Mouse (Mus musculus): Measurements from ENCODE around the gene Vps16. TPM values are rescaled to one million over a fixed set of nuclear protein-coding genes. Genes with fewer than 3 reads are reported as not detected.

The Vps16 gene
- polyA plus RNA-seq, 1 experiment from 2014 or later, result 105 TPM

GRCm38 (mm10) chr2:130412775-130413174 is 11.4 kb upstream of the Vps16 start:
- H3K9ac ChIP-seq (ENCODE audit: low read depth, low read length), result no peak overlapping the region
- H3K36me3 ChIP-seq (ENCODE audit: control insufficient read depth, insufficient read depth, low read length), result no peaks in the 10 kb centered on the region
- no peaks in the 10 kb centered on the region for H3K27me3 ChIP-seq (replicated peaks; ENCODE audit: control insufficient read depth, insufficient read depth, low read length)
- WGBS, result 81% methylated on average over 3 of the region's 3 CpGs
- no peak overlapping the region for H3K27ac ChIP-seq (ENCODE audit: low read depth, low read length)
- H3K9me3 ChIP-seq (ENCODE audit: control insufficient read depth, low read length), result no peaks in the 10 kb centered on the region
- no peak overlapping the region for H3K4me3 ChIP-seq (ENCODE audit: low read length)
- no peak overlapping the region for H3K4me2 ChIP-seq (ENCODE audit: low read length)
- ATAC-seq, result no peak
- H3K4me1 ChIP-seq (ENCODE audit: control insufficient read depth, insufficient read depth, low read depth, low read length), result no peaks in the 10 kb centered on the region

- ATAC-seq, result no peak
- 71% methylated on average over 6 of the region's 6 CpGs for WGBS
Measured at GRCm38 (mm10) chr2:130414094-130414856, 9.9 kb upstream of the Vps16 start.

DNA sequence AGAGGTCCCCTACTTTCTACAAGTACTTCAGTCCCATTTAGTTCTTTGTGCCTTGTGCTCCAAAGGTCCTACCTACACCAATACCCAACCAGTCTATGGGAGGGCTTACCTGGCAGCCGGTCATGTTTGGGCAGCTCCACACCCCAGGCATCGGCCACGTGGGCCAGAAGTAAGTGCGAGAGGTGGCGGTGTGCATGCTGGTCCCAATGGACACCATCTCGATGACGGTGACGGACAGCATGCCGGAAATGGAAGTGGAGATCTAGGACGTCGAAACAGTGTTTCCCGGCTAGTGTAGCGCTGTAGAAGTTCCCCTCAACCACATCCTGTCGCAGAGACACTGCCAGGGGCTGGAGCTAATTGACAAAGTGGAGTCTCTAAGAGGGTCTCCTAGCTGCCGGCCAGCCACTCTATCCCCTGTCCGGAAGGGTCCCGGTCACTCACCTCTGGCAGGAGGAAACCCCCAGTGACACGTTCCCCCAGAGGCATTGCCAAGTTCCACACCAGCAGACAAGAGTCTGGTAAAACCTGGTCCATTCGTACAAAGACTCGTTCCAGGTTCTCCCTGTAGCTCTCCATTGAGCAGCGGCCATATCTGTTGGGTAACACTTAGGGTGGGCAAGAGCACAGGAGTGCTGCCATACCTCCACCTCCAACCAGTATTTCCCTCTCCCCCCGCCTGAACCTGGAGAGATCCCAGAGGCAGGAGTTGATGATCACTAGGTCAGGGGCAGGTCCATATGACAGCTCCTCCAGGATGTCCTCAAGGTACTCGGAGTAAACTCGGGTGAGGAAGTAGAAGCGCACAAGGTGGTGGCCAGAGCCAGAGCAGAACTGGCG is 2.1 kb upstream of the Vps16 start:
- Histone ChIP-seq H3K36me3 (ENCODE audit: control insufficient read depth, insufficient read depth, low read length) (0 out of 2 replicates have a peak, but pooled peaks cover 6% of the 10 kb centered on the region), H3K4me2 (ENCODE audit: low read length) (no peak overlapping the region), H3K4me1 (ENCODE audit: control insufficient read depth, insufficient read depth, low read depth, low read length) (peaks cover 26% of the 10 kb centered on the region), H3K9me3 (ENCODE audit: control insufficient read depth, low read length) (no peaks in the 10 kb centered on the region), H3K27me3 (replicated peaks; ENCODE audit: control insufficient read depth, insufficient read depth, low read length) (no peaks in the 10 kb centered on the region), H3K27ac (ENCODE audit: low read depth, low read length) (no peak overlapping the region), H3K9ac (ENCODE audit: low read depth, low read length) (no peak overlapping the region), H3K4me3 (ENCODE audit: low read length) (no peak overlapping the region)
- no peak for ATAC-seq
- 97% methylated on average over 26 of the region's 26 CpGs for WGBS

More at GRCm38 (mm10) chr2:130414094-130414856, 9.9 kb upstream of the Vps16 start:
- Histone ChIP-seq H3K9me3 (ENCODE audit: control insufficient read depth, low read length) (no peaks in the 10 kb centered on the region), H3K4me2 (ENCODE audit: low read length) (no peak overlapping the region), H3K4me3 (ENCODE audit: low read length) (no peak overlapping the region), H3K4me1 (ENCODE audit: control insufficient read depth, insufficient read depth, low read depth, low read length) (no peaks in the 10 kb centered on the region), H3K36me3 (ENCODE audit: control insufficient read depth, insufficient read depth, low read length) (0 out of 2 replicates have a peak, but pooled peaks cover 6% of the 10 kb centered on the region), H3K9ac (ENCODE audit: low read depth, low read length) (no peak overlapping the region), H3K27ac (ENCODE audit: low read depth, low read length) (no peak overlapping the region), H3K27me3 (replicated peaks; ENCODE audit: control insufficient read depth, insufficient read depth, low read length) (no peaks in the 10 kb centered on the region)

- H3K4me1 ChIP-seq (ENCODE audit: control insufficient read depth, insufficient read depth, low read depth, low read length), result peaks cover 26% of the 10 kb centered on the region
- H3K4me2 ChIP-seq (ENCODE audit: low read length), result peak overlapping the region; percentile 84
- peak overlapping the region; percentile 97 for H3K27ac ChIP-seq (ENCODE audit: low read depth, low read length)
- peak overlapping the region; percentile 85 for H3K9ac ChIP-seq (ENCODE audit: low read depth, low read length)
- H3K36me3 ChIP-seq (ENCODE audit: control insufficient read depth, insufficient read depth, low read length), result 0 out of 2 replicates have a peak, but pooled peaks cover 5% of the 10 kb centered on the region
- 13% methylated on average over 48 of the region's 49 CpGs for WGBS
- H3K4me3 ChIP-seq (ENCODE audit: low read length), result peak overlapping the region; percentile 90
- no peaks in the 10 kb centered on the region for H3K9me3 ChIP-seq (ENCODE audit: control insufficient read depth, low read length)
- no peaks in the 10 kb centered on the region for H3K27me3 ChIP-seq (replicated peaks; ENCODE audit: control insufficient read depth, insufficient read depth, low read length)
- ATAC-seq, result peak; percentile 83
Measured at GRCm38 (mm10) chr2:130423397-130424125, 578 bp upstream of the Vps16 start.

DNA sequence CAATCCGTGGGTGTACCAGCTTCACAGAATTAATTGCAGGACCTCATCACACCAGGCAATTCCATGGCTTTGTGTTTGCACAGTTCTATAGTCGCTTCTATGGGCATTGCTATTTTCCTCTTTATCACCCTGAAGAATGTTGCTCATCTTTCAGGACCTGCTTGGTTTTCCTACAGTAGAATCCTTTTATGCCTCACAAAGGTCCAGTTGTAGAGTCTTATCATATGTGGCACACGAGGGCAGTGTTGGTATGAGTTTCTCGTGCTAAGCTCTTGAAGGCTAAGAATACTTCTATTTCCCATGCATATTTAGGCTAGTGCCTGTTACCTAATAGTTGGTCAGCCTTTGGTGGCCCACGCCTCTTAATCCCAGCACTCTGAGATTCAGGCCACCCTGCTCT is 973 bp downstream of the Vps16 start:
- ATAC-seq, result no peak
- peaks cover 26% of the 10 kb centered on the region for H3K4me1 ChIP-seq (ENCODE audit: control insufficient read depth, insufficient read depth, low read depth, low read length)
- WGBS, result 38% methylated on average over 5 of the region's 5 CpGs
- peak overlapping the region; percentile 90 for H3K4me3 ChIP-seq (ENCODE audit: low read length)
- H3K9ac ChIP-seq (ENCODE audit: low read depth, low read length), result peak overlapping the region; percentile 85
- H3K9me3 ChIP-seq (ENCODE audit: control insufficient read depth, low read length), result no peaks in the 10 kb centered on the region
- H3K36me3 ChIP-seq (ENCODE audit: control insufficient read depth, insufficient read depth, low read length), result no peaks in the 10 kb centered on the region
- peak overlapping the region; percentile 97 for H3K27ac ChIP-seq (ENCODE audit: low read depth, low read length)
- peak overlapping the region; percentile 84 for H3K4me2 ChIP-seq (ENCODE audit: low read length)
- H3K27me3 ChIP-seq (replicated peaks; ENCODE audit: control insufficient read depth, insufficient read depth, low read length), result no peaks in the 10 kb centered on the region

DNA sequence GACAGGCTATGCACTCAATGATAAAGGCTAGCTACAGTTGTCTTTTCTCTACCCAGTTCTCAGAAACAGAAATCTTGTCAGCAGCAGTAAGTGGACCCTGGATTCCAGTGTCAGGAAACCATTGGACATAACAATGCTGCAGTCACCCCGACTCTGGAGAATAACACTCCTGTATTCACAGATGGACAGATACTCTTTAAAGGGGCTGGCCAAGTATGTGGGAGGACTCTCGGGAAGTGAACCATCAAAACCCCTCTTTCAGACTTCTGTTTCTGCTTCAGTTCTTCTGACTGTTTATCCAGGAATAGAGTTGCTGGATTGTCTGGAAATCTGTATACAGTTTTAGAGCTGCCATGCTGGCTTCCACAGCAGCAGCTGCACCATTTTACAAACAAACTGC is 5.7 kb downstream of the Vps16 start:
- no peak overlapping the region for H3K4me2 ChIP-seq (ENCODE audit: low read length)
- no peaks in the 10 kb centered on the region for H3K9me3 ChIP-seq (ENCODE audit: control insufficient read depth, low read length)
- H3K36me3 ChIP-seq (ENCODE audit: control insufficient read depth, insufficient read depth, low read length), result no peaks in the 10 kb centered on the region
- 50% methylated on average over 2 of the region's 2 CpGs for WGBS
- H3K4me3 ChIP-seq (ENCODE audit: low read length), result no peak overlapping the region
- no peak overlapping the region for H3K27ac ChIP-seq (ENCODE audit: low read depth, low read length)
- peaks cover 11% of the 10 kb centered on the region for H3K4me1 ChIP-seq (ENCODE audit: control insufficient read depth, insufficient read depth, low read depth, low read length)
- no peak for ATAC-seq
- H3K9ac ChIP-seq (ENCODE audit: low read depth, low read length), result no peak overlapping the region
- H3K27me3 ChIP-seq (replicated peaks; ENCODE audit: control insufficient read depth, insufficient read depth, low read length), result no peaks in the 10 kb centered on the region

DNA sequence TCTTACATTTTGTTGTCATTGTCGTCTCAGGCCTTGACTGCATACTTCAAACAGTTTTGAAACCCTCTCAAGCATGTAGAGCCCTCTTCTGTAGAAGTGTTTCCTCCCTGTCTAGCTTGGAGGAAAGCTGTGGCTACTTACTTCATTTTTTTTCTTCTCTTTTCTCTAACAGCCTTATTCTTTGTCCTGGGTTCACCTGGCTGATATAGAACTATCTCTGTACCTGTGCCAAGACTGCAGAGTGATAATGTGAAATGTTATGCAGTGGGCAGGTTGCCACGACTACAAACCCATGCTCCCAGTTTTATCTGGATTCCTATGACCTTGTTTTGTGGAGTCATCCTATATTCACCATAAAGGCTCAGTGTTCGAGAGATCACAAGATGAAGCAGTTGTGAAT is 6.3 kb downstream of the Vps16 start:
- WGBS, result 88% methylated on average over 3 of the region's 3 CpGs
- no peak for ATAC-seq

DNA sequence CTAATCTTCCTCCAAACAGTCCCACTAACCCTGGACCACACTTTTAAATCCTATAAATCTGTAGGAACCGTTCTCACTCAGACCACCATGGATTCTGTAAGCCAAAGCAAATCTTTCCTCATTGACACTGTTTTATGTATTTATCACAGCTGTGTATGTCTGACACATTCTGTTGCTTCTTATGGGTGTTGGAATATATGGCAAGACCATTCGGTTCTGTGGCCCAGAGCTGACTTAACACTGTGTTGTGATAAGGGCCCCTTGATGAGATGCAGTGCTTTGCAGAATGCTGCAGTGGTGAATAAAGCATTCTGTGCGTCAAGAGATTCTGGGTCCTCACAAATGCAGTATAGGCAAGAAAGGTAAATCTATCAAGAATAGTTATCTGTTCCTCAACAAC is 8.0 kb downstream of the Vps16 start:
- H3K4me3 ChIP-seq (ENCODE audit: low read length), result no peak overlapping the region

More for the DNA sequence above, 6.3 kb downstream of the Vps16 start:
- Histone ChIP-seq H3K4me2 (ENCODE audit: low read length) (no peak overlapping the region), H3K36me3 (ENCODE audit: control insufficient read depth, insufficient read depth, low read length) (no peaks in the 10 kb centered on the region), H3K9ac (ENCODE audit: low read depth, low read length) (no peak overlapping the region), H3K4me3 (ENCODE audit: low read length) (no peak overlapping the region), H3K27ac (ENCODE audit: low read depth, low read length) (no peak overlapping the region), H3K9me3 (ENCODE audit: control insufficient read depth, low read length) (no peaks in the 10 kb centered on the region), H3K4me1 (ENCODE audit: control insufficient read depth, insufficient read depth, low read depth, low read length) (peaks cover 5% of the 10 kb centered on the region), H3K27me3 (replicated peaks; ENCODE audit: control insufficient read depth, insufficient read depth, low read length) (no peaks in the 10 kb centered on the region)

More for the DNA sequence above, 8.0 kb downstream of the Vps16 start:
- no peak overlapping the region for H3K9ac ChIP-seq (ENCODE audit: low read depth, low read length)
- no peaks in the 10 kb centered on the region for H3K9me3 ChIP-seq (ENCODE audit: control insufficient read depth, low read length)
- 96% methylated on average over 3 of the region's 3 CpGs for WGBS
- no peaks in the 10 kb centered on the region for H3K27me3 ChIP-seq (replicated peaks; ENCODE audit: control insufficient read depth, insufficient read depth, low read length)
- no peak overlapping the region for H3K27ac ChIP-seq (ENCODE audit: low read depth, low read length)
- H3K36me3 ChIP-seq (ENCODE audit: control insufficient read depth, insufficient read depth, low read length), result no peaks in the 10 kb centered on the region
- H3K4me1 ChIP-seq (ENCODE audit: control insufficient read depth, insufficient read depth, low read depth, low read length), result no peaks in the 10 kb centered on the region
- ATAC-seq, result no peak
- H3K4me2 ChIP-seq (ENCODE audit: low read length), result no peak overlapping the region
